Mouse (Mus musculus) neural tube, embryonic 13.5 days (tissue): ENCODE measurements around the gene Astn1. TPM values are rescaled to one million over a fixed set of nuclear protein-coding genes. Genes with fewer than 3 reads are reported as not detected.
A peak's percentile ranks its signal among the peaks of the same experiment; 100 is the strongest.

Source experiments
- ATAC-seq: fragments of 200-750 bp; cut with Nextera tagmentation; 2 replicates; pipeline ENCODE4 v1.8.0; 2017; ENCODE audit warnings: low read depth, mild to moderate bottlenecking, moderate TSS enrichment, moderate library complexity
- H3K27ac ChIP-seq: fragments of 300-500 bp; sonication (generic); replicated peaks from 2 replicates; pipeline ENCODE4 v1.5.1; 2015; ENCODE audit warnings: moderate library complexity, mild to moderate bottlenecking, inconsistent platforms
- H3K27me3 ChIP-seq: fragments of 300-500 bp; sonication (generic); 2 replicates; pipeline ENCODE4 v1.6.1; 2015; ENCODE audit warnings: mild to moderate bottlenecking, inconsistent platforms
- H3K36me3 ChIP-seq: fragments of 300-500 bp; sonication (generic); 2 replicates; pipeline ENCODE4 v1.6.1; 2015; ENCODE audit warnings: mild to moderate bottlenecking, inconsistent platforms
- H3K4me1 ChIP-seq: fragments of 300-500 bp; sonication (generic); replicated peaks from 2 replicates; pipeline ENCODE4 v1.6.1; 2015; ENCODE audit warnings: inconsistent platforms
- H3K4me2 ChIP-seq: fragments of 300-500 bp; sonication (generic); 2 replicates; pipeline ENCODE4 v1.6.1; 2015; ENCODE audit warnings: inconsistent platforms, mild to moderate bottlenecking, moderate library complexity
- H3K4me3 ChIP-seq: fragments of 300-500 bp; sonication (generic); 2 replicates; pipeline ENCODE4 v1.5.1; 2015; ENCODE audit warnings: mild to moderate bottlenecking, inconsistent platforms
- H3K9ac ChIP-seq: fragments of 300-500 bp; sonication (generic); 2 replicates; pipeline ENCODE4 v1.6.1; 2015; ENCODE audit warnings: moderate library complexity, mild to moderate bottlenecking, inconsistent platforms
- H3K9me3 ChIP-seq: fragments of 300-500 bp; sonication (generic); 2 replicates; pipeline ENCODE4 v1.6.1; 2016; ENCODE audit warnings: inconsistent platforms
- WGBS: fragments of 180-500 bp; shearing (Covaris S2); methylation state at CpG from one replicate; pipeline ENCODE4 v1.1.7; 2015; 5-methylcytosine and 5-hydroxymethylcytosine counted together
- microRNA counts: library from miRNA; unstranded; fragments of <30 nt; microRNA quantifications from one replicate; lab custom pipeline; 2016
- microRNA-seq: library from miRNA; unstranded; fragments of <30 nt; microRNA quantifications from one replicate; pipeline ENCODE4, GENCODE M21; 2016
- polyA plus RNA-seq: library from polyadenylated mRNA; unstranded; fragments of >200 nt; fragmentation: Nextera tagmentation; extraction: Ambion mirVana; gene quantifications from 2 replicates; pipeline ENCODE4 v1.2.1, GENCODE M21; 2015

Astn1 gene
- polyA plus RNA-seq, 1 experiment from 2014 or later: 29.3 TPM

DNA sequence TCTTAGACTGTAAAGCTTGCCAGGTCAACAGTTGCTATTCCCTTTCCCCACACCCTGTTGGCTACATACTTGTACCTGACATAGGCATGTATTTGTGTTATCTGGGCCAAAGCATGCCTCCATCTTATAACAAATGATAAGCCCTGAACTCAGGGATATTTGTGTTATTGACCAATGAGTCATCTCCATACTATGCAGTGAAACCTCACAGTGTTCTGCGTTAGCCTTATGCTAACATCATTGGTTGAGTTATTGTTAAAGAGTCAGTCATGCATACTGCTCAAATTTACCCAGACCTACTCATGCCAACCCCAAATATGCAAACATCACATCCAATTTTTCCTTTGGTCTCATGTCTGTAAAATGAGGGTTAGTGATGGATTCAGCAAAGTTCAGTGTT is 339.3 kb downstream of the Astn1 start:
- Histone ChIP-seq H3K9ac (no peak overlapping the region), H3K4me3 (no peak overlapping the region), H3K27ac (no peak overlapping the region), H3K27me3 (no peaks in the 10 kb centered on the region), H3K4me2 (no peak overlapping the region), H3K36me3 (no peaks in the 10 kb centered on the region), H3K4me1 (no peaks in the 10 kb centered on the region), H3K9me3 (no peaks in the 10 kb centered on the region)
- WGBS: 83% methylated on average over 1 of the region's 1 CpGs
- ATAC-seq: no peak

DNA sequence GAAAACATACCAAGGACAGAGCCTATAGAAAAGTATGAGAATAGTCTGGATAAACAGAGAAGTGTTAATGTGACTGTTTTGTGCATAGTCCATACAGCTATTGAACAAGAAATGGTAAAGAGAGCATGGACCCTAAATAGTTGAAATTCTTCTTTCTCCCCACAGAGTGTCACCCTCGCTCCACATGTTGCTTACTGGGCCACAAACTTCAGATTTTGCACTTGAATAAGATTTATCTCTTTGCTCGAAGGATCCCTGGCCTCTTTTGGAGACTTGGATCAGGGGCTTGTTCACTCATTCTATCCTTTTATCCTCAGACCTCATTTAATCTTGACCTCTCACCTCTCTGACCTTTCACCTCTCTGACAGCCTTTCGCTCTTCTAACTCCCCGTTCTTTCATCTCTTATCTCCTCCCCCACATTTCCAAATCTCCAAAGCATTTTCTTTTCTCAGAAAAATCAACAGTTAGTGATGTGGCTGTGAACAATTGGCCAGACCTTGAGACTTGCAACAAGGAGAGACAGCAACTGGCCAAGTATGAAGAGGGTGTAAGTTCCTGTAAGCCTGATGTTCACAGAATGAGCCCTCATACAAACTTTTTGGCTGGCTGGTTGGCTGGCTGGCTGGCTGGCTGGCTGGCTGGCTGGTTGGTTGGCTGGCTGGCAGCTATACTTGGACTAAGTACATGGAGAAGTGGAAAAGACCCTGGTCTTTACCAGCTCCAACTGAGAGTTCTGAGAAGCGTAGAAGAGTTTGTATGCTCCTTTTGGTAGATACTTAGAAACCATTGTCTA is 351.4 kb downstream of the Astn1 start:
- no peaks in the 10 kb centered on the region for H3K27me3 ChIP-seq
- H3K9ac ChIP-seq: no peak overlapping the region
- ATAC-seq: no peak

DNA sequence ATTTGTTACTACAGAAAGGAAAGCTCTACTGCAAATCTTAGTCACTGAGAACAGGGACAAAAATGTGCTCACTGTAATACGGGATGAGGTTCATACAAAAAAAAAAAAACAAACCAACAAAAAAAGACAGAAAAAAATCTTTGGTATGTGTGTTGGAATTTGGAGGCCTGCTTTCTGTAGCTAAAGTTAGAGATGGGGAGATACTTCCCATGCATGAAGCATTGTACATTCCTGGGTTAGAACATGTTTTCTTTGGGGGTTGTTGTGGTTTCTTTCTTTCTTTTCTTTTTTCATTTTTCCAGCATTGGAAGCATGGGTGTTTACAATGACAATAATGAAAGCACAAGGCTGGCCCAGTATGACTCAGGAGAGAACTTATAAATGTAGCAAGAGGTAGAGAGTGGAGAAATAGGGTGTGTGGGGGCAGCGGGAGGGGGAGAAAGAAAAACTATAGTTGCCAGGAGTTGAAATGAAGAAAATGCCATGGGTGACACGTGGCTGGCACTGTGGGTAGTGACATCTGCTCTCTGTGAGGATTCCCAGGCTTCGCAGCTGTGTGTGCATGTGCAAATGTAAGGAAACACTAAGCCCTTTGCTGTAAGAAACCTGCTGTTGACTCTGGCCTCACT is 370.9 kb downstream of the Astn1 start:
- 66% methylated on average over 4 of the region's 4 CpGs for WGBS
- Histone ChIP-seq H3K4me1 (no peaks in the 10 kb centered on the region), H3K9me3 (no peaks in the 10 kb centered on the region), H3K4me2 (no peak overlapping the region), H3K27ac (no peak overlapping the region), H3K36me3 (no peaks in the 10 kb centered on the region), H3K4me3 (no peak overlapping the region), H3K27me3 (no peaks in the 10 kb centered on the region), H3K9ac (no peak overlapping the region)
- no peak for ATAC-seq

More for the DNA sequence above, 351.4 kb downstream of the Astn1 start:
- Histone ChIP-seq H3K9me3 (no peaks in the 10 kb centered on the region), H3K36me3 (no peaks in the 10 kb centered on the region), H3K4me3 (no peak overlapping the region), H3K4me2 (no peak overlapping the region), H3K4me1 (no peaks in the 10 kb centered on the region), H3K27ac (no peak overlapping the region)
- 31% methylated on average over 5 of the region's 5 CpGs for WGBS

DNA sequence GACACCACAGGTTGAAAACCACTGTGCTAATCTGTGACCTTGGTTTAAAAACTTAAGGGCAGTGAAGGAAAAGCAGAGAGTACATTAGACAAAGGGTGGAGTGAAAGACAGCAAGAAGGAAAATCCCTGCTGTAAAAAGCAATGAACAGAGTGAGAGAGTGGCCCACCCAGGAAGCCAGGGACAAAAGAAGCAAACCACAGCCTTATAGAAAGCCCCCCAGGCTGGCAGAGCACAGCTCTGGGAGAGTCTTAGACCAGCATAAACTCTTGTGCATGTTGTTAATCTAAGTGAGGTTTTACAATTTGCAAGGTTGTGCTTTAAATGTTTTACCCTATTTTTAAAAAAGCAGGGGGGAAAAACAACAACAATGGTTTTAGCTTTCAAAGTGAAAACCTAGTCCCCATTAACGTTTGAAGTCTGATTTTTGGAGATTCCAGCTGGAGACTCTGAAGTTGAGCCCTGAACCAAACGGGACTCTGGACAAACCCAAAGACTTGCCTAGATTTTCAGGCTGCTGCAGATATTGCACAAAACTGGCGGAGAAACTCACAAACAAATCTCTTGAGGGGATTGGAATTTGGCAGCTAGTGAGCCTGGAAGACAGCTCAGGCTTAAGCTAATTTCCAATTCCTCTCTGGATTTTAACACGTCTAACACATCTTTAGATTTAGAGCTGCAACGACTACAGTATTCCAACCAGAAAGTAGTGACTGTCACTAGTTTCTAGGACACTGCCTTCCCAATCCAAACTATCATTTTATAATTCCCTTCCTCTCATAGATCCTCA is 377.3 kb downstream of the Astn1 start:
- no peak overlapping the region for H3K9ac ChIP-seq
- no peaks in the 10 kb centered on the region for H3K27me3 ChIP-seq
- no peaks in the 10 kb centered on the region for H3K9me3 ChIP-seq
- H3K4me1 ChIP-seq: no peaks in the 10 kb centered on the region
- ATAC-seq: no peak
- H3K36me3 ChIP-seq: no peaks in the 10 kb centered on the region
- 42% methylated on average over 5 of the region's 5 CpGs for WGBS
- no peak overlapping the region for H3K4me3 ChIP-seq
- H3K4me2 ChIP-seq: no peak overlapping the region
- H3K27ac ChIP-seq: no peak overlapping the region

DNA sequence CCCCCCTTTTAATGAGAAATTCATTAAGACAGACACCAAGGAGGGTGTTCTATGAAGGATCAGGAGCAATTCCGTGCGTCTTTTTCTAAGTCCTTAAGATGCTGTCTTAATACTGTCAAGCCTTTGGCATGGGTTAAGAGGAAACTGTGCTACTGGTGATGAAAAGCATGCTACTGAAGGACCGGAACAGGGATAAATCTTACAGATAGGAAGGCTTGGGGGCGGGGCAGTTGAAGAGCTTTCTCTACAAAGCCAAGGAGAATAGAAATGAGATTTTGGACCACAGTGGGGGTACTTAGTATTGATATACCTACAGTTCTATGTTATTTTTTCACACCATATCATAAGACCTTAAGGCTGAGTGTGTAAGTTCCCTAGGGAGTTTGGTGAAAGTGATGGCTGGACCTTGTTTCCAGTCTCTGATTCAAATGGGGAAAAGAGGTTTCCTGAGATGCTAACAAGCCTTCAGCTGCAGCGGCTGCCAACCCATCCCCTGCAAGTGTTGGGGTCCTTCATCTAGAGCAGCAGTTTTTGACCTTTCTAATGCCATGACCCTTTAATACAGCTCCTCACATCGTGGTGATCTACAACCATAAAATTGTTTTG is 378.2 kb downstream of the Astn1 start:
- Histone ChIP-seq H3K4me2 (no peak overlapping the region), H3K9me3 (no peaks in the 10 kb centered on the region), H3K4me1 (no peaks in the 10 kb centered on the region), H3K4me3 (no peak overlapping the region), H3K27me3 (no peaks in the 10 kb centered on the region), H3K9ac (no peak overlapping the region), H3K27ac (no peak overlapping the region), H3K36me3 (no peaks in the 10 kb centered on the region)
- 80% methylated on average over 6 of the region's 6 CpGs for WGBS
- no peak for ATAC-seq

DNA sequence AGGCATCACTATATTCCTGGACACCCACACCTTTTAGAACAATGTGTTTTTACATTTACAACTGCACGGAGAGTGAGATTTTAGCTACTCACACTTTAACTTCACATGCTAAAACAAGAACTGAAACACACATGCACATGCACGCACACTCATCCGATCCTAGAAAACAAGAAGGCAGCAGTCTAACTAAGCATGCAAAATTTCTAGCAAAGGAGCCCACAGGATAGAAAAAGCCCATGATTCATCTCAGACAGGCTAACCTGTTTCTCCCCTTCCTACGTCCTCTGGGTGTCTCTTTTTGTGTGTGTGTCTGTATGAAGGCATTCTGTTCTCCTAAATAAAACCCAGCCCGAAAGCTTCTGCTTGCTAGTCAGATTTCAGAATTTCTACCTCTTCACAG is 378.9 kb downstream of the Astn1 start:
- H3K4me1 ChIP-seq: no peaks in the 10 kb centered on the region
- no peaks in the 10 kb centered on the region for H3K36me3 ChIP-seq
- no peak overlapping the region for H3K4me3 ChIP-seq
- H3K27ac ChIP-seq: no peak overlapping the region
- H3K27me3 ChIP-seq: no peaks in the 10 kb centered on the region
- ATAC-seq: no peak
- H3K9me3 ChIP-seq: no peaks in the 10 kb centered on the region
- WGBS: 79% methylated on average over 5 of the region's 5 CpGs
- H3K9ac ChIP-seq: no peak overlapping the region
- H3K4me2 ChIP-seq: no peak overlapping the region

MicroRNA genes within 50 kb of the gene (microRNA counts, 519-probe panel; counts per million panel counts)
- microRNA mmu-miR-488 (lab: Ali Mortazavi, UCI): 3,130 counts per million, percentile 38 among the panel's probes with 10 or more counts

Small RNA genes lying within 50 kb of the gene (microRNA-seq; reads per million reads assigned to microRNA genes)
- 62.7 reads per million, percentile 49 among the genes with 10 or more reads in this experiment for gene Mir488

Other genes with a start within 250 kb of the Astn1 start
- gene Brinp2, start 5.9 kb upstream of the Astn1 start, polyA plus RNA-seq: 14.9 and 15.4 TPM in 2 replicates